Mouse (Mus musculus) midbrain, postnatal 0 days (tissue): ENCODE data around the gene Myh7. TPM values are rescaled to one million over a fixed set of nuclear protein-coding genes. Genes with fewer than 3 reads are reported as not detected.
"Not testable (repeated sequence)": the region's sequence is repeated elsewhere in the genome, so short reads cannot be mapped to it uniquely, and the experiment has no call there.

ENCODE experiments used
- ATAC-seq: fragments of 200-750 bp; cut with Nextera tagmentation; 2 replicates; pipeline ENCODE4 v1.8.0; 2017; ENCODE audit warnings: moderate number of reproducible peaks, mild to moderate bottlenecking, moderate TSS enrichment, moderate library complexity; ENCODE audit not compliant: low FRiP score
- DNase-seq: peaks from one replicate; pipeline ENCODE4 v3.0.0-alpha.2; 2015; ENCODE audit warnings: low spot score
- H3K27ac ChIP-seq: fragments of 300-500 bp; sonication (generic); 2 replicates; pipeline ENCODE4 v1.5.1; 2014; ENCODE audit warnings: low read depth, mild to moderate bottlenecking, low read length, mixed read lengths
- H3K27me3 ChIP-seq: fragments of 300-500 bp; sonication (generic); 2 replicates; pipeline ENCODE4 v1.6.1; 2014; ENCODE audit warnings: low read length, control low read depth, mixed read lengths; ENCODE audit not compliant: insufficient read depth
- H3K36me3 ChIP-seq: fragments of 300-500 bp; sonication (generic); 2 replicates; pipeline ENCODE4 v1.6.1; 2014; ENCODE audit warnings: low read length, control low read depth, mixed read lengths; ENCODE audit not compliant: insufficient read depth
- H3K4me1 ChIP-seq: fragments of 300-500 bp; sonication (generic); 2 replicates; pipeline ENCODE4 v1.6.1; 2014; ENCODE audit warnings: mild to moderate bottlenecking, control low read depth, antibody characterized with exemption, low read length, mixed read lengths; ENCODE audit not compliant: insufficient read depth
- H3K4me2 ChIP-seq: fragments of 300-500 bp; sonication (generic); 2 replicates; pipeline ENCODE4 v1.6.1; 2014; ENCODE audit warnings: low read depth, mild to moderate bottlenecking, low read length, mixed read lengths; ENCODE audit not compliant: poor library complexity, severe bottlenecking
- H3K4me3 ChIP-seq: fragments of 300-500 bp; sonication (generic); 2 replicates; pipeline ENCODE4 v1.5.1; 2014; ENCODE audit warnings: low read depth, mild to moderate bottlenecking, low read length, moderate library complexity
- H3K9ac ChIP-seq: fragments of 300-500 bp; sonication (generic); replicated peaks from 2 replicates; pipeline ENCODE4 v1.6.1; 2014; ENCODE audit warnings: mild to moderate bottlenecking, low read length, moderate library complexity, mixed read lengths; ENCODE audit not compliant: poor library complexity, severe bottlenecking
- H3K9me3 ChIP-seq: fragments of 300-500 bp; sonication (generic); 2 replicates; pipeline ENCODE4 v1.6.1; 2016; ENCODE audit warnings: low read length, control low read depth
- CTCF ChIP-seq: IDR thresholded peaks from 2 replicates; pipeline ENCODE4 v1.5.1; 2016; ENCODE audit warnings: antibody characterized with exemption, mild to moderate bottlenecking
- WGBS: fragments of 180-500 bp; shearing (Covaris S2); extraction: QIAGEN DNeasy Blood & Tissue Kit; methylation state at CpG from one replicate; pipeline ENCODE4 v1.1.7; 2014; 5-methylcytosine and 5-hydroxymethylcytosine counted together
- polyA plus RNA-seq: library from polyadenylated mRNA; unstranded; fragments of >200 nt; fragmentation: Nextera tagmentation; extraction: Ambion mirVana; gene quantifications from 2 replicates; pipeline ENCODE4 v1.2.1, GENCODE M21; 2015
- total RNA-seq: library from RNA; depleted of rRNA; stranded (reverse); fragments of >200 nt; gene quantifications from 2 replicates; pipeline ENCODE4 v1.2.3, GENCODE M21; 2014

Gene Myh7
- total and polyA plus RNA-seq, 2 experiments from 2014 or later, result 3.2 to 9.6 TPM

DNA sequence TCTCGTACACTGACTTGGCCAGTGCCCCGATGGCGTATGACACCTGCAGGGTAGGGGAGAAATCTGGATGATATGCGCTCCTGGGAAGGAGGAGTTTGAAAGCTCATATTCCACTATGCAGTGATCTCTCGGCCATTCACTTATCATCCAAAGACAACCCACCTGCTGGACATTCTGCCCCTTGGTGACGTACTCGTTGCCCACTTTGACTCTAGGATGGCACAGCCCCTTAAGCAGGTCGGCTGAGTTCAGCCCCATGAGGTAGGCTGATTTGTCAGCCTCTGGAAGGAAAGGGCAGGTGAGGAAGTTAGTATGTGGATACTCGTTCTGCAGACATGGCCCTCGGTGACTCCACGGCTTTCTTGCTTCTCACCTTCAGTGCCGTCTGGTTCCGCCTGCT lies 5.5 kb downstream of the Myh7 start:
- no peaks in the 10 kb centered on the region for H3K9me3 ChIP-seq
- DNase-seq, result no peak
- ATAC-seq, result no peak
- peak overlapping the region; percentile 76; the same call in 1 of the 2 replicates for H3K27ac ChIP-seq
- H3K27me3 ChIP-seq, result no peaks in the 10 kb centered on the region
- no peak overlapping the region for H3K4me3 ChIP-seq
- H3K4me2 ChIP-seq, result no peak overlapping the region
- TF ChIP-seq CTCF, result no peak
- H3K4me1 ChIP-seq, result peaks cover 3% of the 10 kb centered on the region; the same call in 1 of the 2 replicates
- WGBS, result 91% methylated on average over 13 of the region's 13 CpGs
- H3K36me3 ChIP-seq, result no peaks in the 10 kb centered on the region
- no peak overlapping the region for H3K9ac ChIP-seq

- H3K4me1 ChIP-seq, DNase-seq, H3K36me3 ChIP-seq, H3K4me2 ChIP-seq, H3K9me3 ChIP-seq, H3K9ac ChIP-seq, H3K4me3 ChIP-seq, H3K27me3 ChIP-seq, H3K27ac ChIP-seq, ATAC-seq: not testable (repeated sequence)
- WGBS, result 90% methylated on average over 9 of the region's 9 CpGs
Observed at GRCm38 (mm10) chr14:54988350-54988874, 6.0 kb downstream of the Myh7 start.

DNA sequence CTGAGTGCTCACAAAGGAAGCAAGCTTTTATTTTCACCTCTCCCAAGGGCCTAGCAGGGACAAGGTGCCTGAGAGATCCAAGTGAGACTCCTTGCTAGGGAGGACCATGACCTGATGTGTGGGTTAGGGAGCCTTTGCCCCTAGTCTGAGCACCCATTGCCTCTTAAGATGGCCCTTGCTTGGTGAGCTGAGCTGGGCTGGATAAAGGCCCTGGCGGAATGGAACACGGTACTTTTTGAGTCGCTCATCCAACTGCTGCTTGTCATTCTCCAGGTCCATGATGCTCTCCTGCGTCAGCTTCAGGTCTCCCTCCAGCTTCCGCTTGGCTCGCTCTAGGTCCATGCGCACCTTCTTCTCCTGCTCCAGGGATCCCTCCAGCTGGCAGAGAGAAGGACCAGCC lies 12.5 kb downstream of the Myh7 start:
- no peaks in the 10 kb centered on the region for H3K27me3 ChIP-seq
- H3K9me3 ChIP-seq, result no peaks in the 10 kb centered on the region
- TF ChIP-seq CTCF, result no peak
- H3K36me3 ChIP-seq, result no peaks in the 10 kb centered on the region
- no peak overlapping the region for H3K27ac ChIP-seq
- DNase-seq, result no peak
- ATAC-seq, result no peak
- no peak overlapping the region for H3K4me3 ChIP-seq
- no peak overlapping the region for H3K9ac ChIP-seq
- H3K4me1 ChIP-seq, result no peaks in the 10 kb centered on the region
- no peak overlapping the region for H3K4me2 ChIP-seq
- WGBS, result 96% methylated on average over 7 of the region's 7 CpGs

GRCm38 (mm10) chr14:54978664-54979063 lies 15.8 kb downstream of the Myh7 start:
- ATAC-seq (no peak), DNase-seq (no peak)
- Histone ChIP-seq H3K9ac (no peak overlapping the region), H3K4me1 (0 out of 2 replicates have a peak, but pooled peaks cover 4% of the 10 kb centered on the region), H3K27ac (no peak overlapping the region), H3K27me3 (no peaks in the 10 kb centered on the region), H3K4me3 (no peak overlapping the region), H3K36me3 (no peaks in the 10 kb centered on the region), H3K9me3 (no peaks in the 10 kb centered on the region), H3K4me2 (no peak overlapping the region)
- no peak for TF ChIP-seq CTCF
- WGBS, result 92% methylated on average over 8 of the region's 8 CpGs

DNA sequence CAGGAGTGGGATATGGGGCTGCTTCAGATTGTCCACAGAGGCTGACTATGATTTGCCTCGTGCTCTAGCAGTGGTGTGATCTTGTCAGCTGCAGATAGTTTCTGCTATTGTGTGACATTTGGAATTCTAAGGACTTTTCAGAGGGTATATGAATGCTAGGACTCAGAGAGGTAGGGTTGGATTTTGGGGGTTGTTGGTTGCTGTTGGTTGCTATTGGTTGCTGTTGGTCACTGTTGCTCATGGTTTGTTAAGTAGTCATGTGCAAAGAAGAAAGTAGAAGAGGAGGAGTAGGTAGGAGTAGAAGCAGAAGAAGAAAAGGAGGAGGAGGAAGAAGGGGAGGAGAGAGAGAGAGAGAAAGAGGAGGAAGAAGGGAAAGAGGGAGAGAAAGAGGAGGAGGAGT lies 17.8 kb downstream of the Myh7 start, which contains the start of gene Gm17428:
TSS of gene Gm17428 (plus strand) at position 301 of the 400 bp plus-strand sequence.
- Histone ChIP-seq H3K4me2 (no peak within 1 kb of the TSS), H3K9ac (no peak within 1 kb of the TSS), H3K27me3 (no peaks in the 10 kb centered on the region), H3K9me3 (no peaks in the 10 kb centered on the region), H3K4me1 (0 out of 2 replicates have a peak, but pooled peaks cover 4% of the 10 kb centered on the region), H3K36me3 (no peaks in the 10 kb centered on the region), H3K4me3 (no peak within 1 kb of the TSS), H3K27ac (0 out of 2 replicates have a peak within 1 kb of the TSS, but pooled peaks have one; percentile 12)
- DNase-seq (no peak), ATAC-seq (no peak)
- no peak for TF ChIP-seq CTCF
- WGBS, result 80% methylated on average over 1 of the region's 1 CpGs

DNA sequence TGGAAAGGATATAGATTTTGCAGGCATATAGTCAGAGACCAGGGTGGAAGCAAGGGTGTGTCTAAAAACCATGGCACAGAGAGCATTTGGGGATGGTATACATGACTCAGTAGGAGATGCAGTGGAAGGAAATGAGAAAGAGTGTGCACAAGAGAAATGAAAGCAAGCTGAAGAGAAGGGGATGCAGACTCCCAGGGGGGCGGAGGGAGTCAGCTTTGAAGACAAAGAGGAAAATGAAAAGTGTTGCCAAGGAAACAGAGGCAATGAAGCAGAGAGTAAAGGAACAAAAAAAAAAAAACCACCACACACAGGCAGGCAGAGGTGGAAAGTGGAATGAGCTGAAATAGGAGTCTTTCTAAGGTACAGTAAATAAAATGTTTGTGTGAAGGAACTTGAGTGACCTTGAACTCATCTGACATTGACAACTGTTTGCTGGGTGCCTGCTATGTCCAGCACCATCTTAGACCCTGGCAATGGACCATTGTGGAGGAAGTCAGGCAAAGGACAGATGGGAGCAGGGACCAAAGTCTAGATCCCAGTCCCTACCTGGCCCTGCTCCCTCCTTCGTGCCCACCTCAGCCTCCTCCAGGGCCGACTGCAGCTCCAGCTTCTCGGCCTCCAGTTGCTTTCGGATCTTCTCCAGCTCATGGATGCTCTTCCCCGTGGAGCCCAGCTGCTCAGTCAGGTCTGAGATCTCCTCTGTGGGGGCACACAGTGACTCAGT lies 20.2 kb downstream of the Myh7 start:
- Histone ChIP-seq H3K4me3 (no peak overlapping the region), H3K4me2 (no peak overlapping the region), H3K36me3 (no peaks in the 10 kb centered on the region), H3K27me3 (no peaks in the 10 kb centered on the region), H3K9ac (no peak overlapping the region), H3K4me1 (0 out of 2 replicates have a peak, but pooled peaks cover 4% of the 10 kb centered on the region), H3K9me3 (no peaks in the 10 kb centered on the region), H3K27ac (peak overlapping the region; percentile 78)
- DNase-seq (peak; percentile 85), ATAC-seq (peak; percentile 50)
- no peak for TF ChIP-seq CTCF
- 70% methylated on average over 6 of the region's 6 CpGs for WGBS

- not testable (repeated sequence) for H3K27ac ChIP-seq, H3K4me3 ChIP-seq, ATAC-seq, H3K36me3 ChIP-seq, H3K27me3 ChIP-seq, H3K4me1 ChIP-seq, H3K4me2 ChIP-seq, DNase-seq, H3K9ac ChIP-seq, H3K9me3 ChIP-seq
- 96% methylated on average over 7 of the region's 11 CpGs for WGBS
Observed at GRCm38 (mm10) chr14:54972786-54973185, 21.6 kb downstream of the Myh7 start.
